Mouse (Mus musculus) kidney, embryonic 14.5 days (tissue): ENCODE measurements around the gene Slc25a34. TPM values are rescaled to one million over a fixed set of nuclear protein-coding genes. Genes with fewer than 3 reads are reported as not detected.

Source experiments
- ATAC-seq: fragments of 200-750 bp; cut with Nextera tagmentation; 2 replicates; pipeline ENCODE4 v1.8.0; 2017; ENCODE audit warnings: moderate number of reproducible peaks, mild to moderate bottlenecking, moderate TSS enrichment, moderate library complexity; ENCODE audit not compliant: low FRiP score, low TSS enrichment
- H3K27ac ChIP-seq: fragments of 300-500 bp; sonication (generic); 2 replicates; pipeline ENCODE4 v1.5.1; 2014; ENCODE audit warnings: low read depth, mild to moderate bottlenecking, low read length, moderate library complexity, mixed read lengths
- H3K27me3 ChIP-seq: fragments of 300-500 bp; sonication (generic); 2 replicates; pipeline ENCODE4 v1.6.1; 2014; ENCODE audit warnings: mild to moderate bottlenecking, low read length; ENCODE audit not compliant: control insufficient read depth, insufficient read depth
- H3K36me3 ChIP-seq: fragments of 300-500 bp; sonication (generic); 2 replicates; pipeline ENCODE4 v1.6.1; 2014; ENCODE audit warnings: low read length, mixed read lengths; ENCODE audit not compliant: control insufficient read depth, insufficient read depth
- H3K4me1 ChIP-seq: fragments of 300-500 bp; sonication (generic); 2 replicates; pipeline ENCODE4 v1.6.1; 2014; ENCODE audit warnings: low read length, mixed read lengths; ENCODE audit not compliant: control insufficient read depth, insufficient read depth
- H3K4me2 ChIP-seq: fragments of 300-500 bp; sonication (generic); replicated peaks from 2 replicates; pipeline ENCODE4 v1.6.1; 2014; ENCODE audit warnings: low read depth, mild to moderate bottlenecking, low read length
- H3K4me3 ChIP-seq: fragments of 300-500 bp; sonication (generic); 2 replicates; pipeline ENCODE4 v1.5.1; 2014; ENCODE audit warnings: mild to moderate bottlenecking, low read length
- H3K9ac ChIP-seq: fragments of 300-500 bp; sonication (generic); 2 replicates; pipeline ENCODE4 v1.6.1; 2014; ENCODE audit warnings: low read depth, mild to moderate bottlenecking, low read length, moderate library complexity
- H3K9me3 ChIP-seq: fragments of 300-500 bp; sonication (generic); 2 replicates; pipeline ENCODE4 v1.6.1; 2016; ENCODE audit warnings: low read length; ENCODE audit not compliant: control insufficient read depth
- WGBS: fragments of 180-500 bp; shearing (Covaris S2); extraction: QIAGEN DNeasy Blood & Tissue Kit; methylation state at CpG from one replicate; pipeline ENCODE4 v1.1.7; 2014; 5-methylcytosine and 5-hydroxymethylcytosine counted together
- polyA plus RNA-seq: library from polyadenylated mRNA; unstranded; fragments of >200 nt; fragmentation: Nextera tagmentation; extraction: Ambion mirVana; gene quantifications from 2 replicates; pipeline ENCODE4 v1.2.1, GENCODE M21; 2014

The Slc25a34 gene
- polyA plus RNA-seq, 1 experiment from 2014 or later: not detected

DNA sequence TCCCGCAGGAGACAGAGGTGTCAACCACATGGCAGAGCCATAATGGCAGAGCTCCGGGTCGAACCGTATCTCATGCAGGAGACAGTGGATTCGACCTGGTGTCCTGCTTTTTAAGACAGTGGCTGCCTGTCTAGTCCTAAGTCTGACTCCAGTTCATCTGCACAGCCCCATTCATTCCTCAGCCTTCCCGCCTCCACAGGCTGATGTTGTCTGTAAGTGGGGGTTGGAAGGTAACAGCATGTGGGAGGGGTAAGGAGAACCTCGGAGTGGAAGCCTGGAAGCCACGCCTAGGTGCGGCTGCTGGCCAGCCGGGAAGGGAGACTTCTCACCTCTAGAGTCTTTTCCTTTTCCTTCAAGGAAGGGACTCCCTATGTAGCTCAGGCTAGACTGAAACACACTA lies 51.7 kb downstream of the Slc25a34 start:
- H3K4me1 ChIP-seq: 0 out of 2 replicates have a peak, but pooled peaks cover 5% of the 10 kb centered on the region
- H3K27ac ChIP-seq: no peak overlapping the region
- H3K4me2 ChIP-seq: no peak overlapping the region
- 40% methylated on average over 10 of the region's 10 CpGs for WGBS
- no peak for ATAC-seq
- no peak overlapping the region for H3K9ac ChIP-seq
- no peaks in the 10 kb centered on the region for H3K27me3 ChIP-seq
- no peak overlapping the region for H3K4me3 ChIP-seq
- H3K36me3 ChIP-seq: peaks cover 7% of the 10 kb centered on the region
- no peaks in the 10 kb centered on the region; the same call in 1 of the 2 replicates for H3K9me3 ChIP-seq

DNA sequence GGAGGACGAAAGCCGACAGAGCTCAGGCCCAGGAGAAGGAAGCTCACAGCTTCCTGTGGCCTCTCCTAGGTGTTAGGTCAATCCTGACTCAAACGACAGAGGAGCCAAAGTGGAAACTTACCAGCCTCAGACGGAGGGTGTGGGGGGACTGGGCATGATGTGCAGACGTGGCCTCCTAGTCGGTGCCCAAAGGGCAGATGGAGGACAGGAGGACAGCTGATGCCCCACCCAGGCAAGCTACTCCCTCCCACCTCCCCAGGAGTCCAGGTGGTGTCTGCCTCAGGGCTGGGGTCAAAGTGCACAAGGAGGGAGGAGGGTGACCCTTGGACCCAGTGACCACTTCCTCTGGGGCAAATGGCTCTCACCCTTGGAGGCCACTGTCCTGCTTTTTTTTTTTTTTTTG lies 52.3 kb downstream of the Slc25a34 start:
- no peak for ATAC-seq
- Histone ChIP-seq H3K36me3 (peaks cover 2% of the 10 kb centered on the region; the same call in 1 of the 2 replicates), H3K4me2 (no peak overlapping the region), H3K9me3 (no peaks in the 10 kb centered on the region), H3K27me3 (no peaks in the 10 kb centered on the region), H3K27ac (no peak overlapping the region), H3K4me3 (no peak overlapping the region), H3K9ac (no peak overlapping the region), H3K4me1 (0 out of 2 replicates have a peak, but pooled peaks cover 5% of the 10 kb centered on the region)
- WGBS: 33% methylated on average over 6 of the region's 6 CpGs

DNA sequence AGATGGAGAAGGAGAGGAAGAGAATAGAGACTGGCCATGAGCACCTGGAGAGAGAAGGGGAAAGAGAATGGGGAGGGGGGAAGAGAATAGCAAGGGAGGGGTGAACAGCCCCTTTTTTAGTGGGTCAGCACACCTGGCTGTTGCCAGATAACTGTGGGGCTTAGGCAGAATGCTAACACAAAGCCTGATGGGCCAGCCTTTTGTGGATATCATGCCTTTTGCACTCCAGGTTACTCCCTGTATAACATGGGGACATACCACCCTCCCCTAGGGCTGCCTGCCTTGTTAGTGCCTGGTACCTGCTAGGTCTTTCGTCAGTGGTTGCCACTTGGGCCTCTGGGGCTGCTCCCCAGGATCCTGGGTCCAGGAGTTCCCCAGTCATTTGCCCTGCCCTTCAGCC lies 52.8 kb downstream of the Slc25a34 start:
- Histone ChIP-seq H3K27me3 (no peaks in the 10 kb centered on the region), H3K9me3 (no peaks in the 10 kb centered on the region), H3K27ac (no peak overlapping the region), H3K4me1 (0 out of 2 replicates have a peak, but pooled peaks cover 5% of the 10 kb centered on the region), H3K4me2 (no peak overlapping the region), H3K9ac (no peak overlapping the region), H3K36me3 (no peaks in the 10 kb centered on the region), H3K4me3 (no peak overlapping the region)
- no peak for ATAC-seq
- 74% methylated on average over 1 of the region's 1 CpGs for WGBS

DNA sequence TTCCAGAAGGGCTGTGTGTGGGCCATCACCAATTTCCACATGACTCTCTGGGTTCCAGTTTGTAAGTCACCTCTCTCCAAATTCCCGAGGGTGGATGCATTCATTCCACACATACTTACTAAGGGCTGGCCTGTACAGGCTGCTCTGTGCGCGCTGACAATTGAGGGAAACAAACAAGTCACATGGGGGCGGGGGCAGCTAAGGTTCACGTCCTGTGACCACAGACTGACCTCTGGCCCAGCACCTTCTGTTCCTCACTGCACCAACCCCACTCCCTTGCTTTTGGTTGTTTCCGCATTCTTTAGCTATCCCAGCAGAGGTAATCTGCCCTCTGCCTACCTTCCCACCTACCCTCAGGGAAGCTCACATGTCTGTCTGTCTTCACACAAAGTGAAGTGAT lies 53.6 kb downstream of the Slc25a34 start:
- Histone ChIP-seq H3K27me3 (no peaks in the 10 kb centered on the region), H3K36me3 (no peaks in the 10 kb centered on the region), H3K27ac (no peak overlapping the region), H3K9me3 (no peaks in the 10 kb centered on the region), H3K4me3 (no peak overlapping the region), H3K4me1 (0 out of 2 replicates have a peak, but pooled peaks cover 5% of the 10 kb centered on the region), H3K4me2 (no peak overlapping the region), H3K9ac (no peak overlapping the region)
- WGBS: 63% methylated on average over 6 of the region's 6 CpGs
- ATAC-seq: no peak

DNA sequence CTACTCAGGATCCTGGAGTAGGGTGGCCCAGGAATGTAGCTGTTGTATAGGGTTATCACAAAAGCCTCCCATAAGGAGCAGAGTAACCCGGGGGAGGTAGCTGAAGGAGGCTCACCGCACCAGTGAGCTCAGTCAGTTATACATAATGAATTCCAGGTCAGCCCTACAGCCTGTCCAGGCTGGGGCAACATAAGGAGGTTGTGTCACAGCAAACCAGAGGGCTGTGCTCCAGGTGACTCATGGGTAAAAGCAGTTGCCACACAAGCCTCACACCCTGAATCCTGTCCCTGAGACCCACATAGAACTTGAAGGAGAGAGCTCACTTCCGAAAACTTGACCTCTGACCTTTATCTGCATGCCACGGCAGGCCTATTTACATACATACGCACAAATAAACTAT lies 54.7 kb downstream of the Slc25a34 start:
- Histone ChIP-seq H3K4me1 (0 out of 2 replicates have a peak, but pooled peaks cover 5% of the 10 kb centered on the region), H3K27me3 (no peaks in the 10 kb centered on the region), H3K4me3 (no peak overlapping the region), H3K9ac (no peak overlapping the region), H3K4me2 (no peak overlapping the region), H3K27ac (no peak overlapping the region), H3K36me3 (no peaks in the 10 kb centered on the region), H3K9me3 (no peaks in the 10 kb centered on the region)
- 75% methylated on average over 5 of the region's 5 CpGs for WGBS
- no peak for ATAC-seq

Other genes starting within 250 kb of the Slc25a34 start
- gene Clcnka, start 225.1 kb downstream of the Slc25a34 start, polyA plus RNA-seq: 2.0 and 3.9 TPM in 2 replicates
- 3.6 and 6.0 TPM in 2 replicates for gene Clcnkb, start 207.8 kb downstream of the Slc25a34 start, polyA plus RNA-seq
- 0.09 TPM in 1 of 2 replicates, not detected in the other for gene Hspb7, start 203.0 kb downstream of the Slc25a34 start, polyA plus RNA-seq
- gene Srarp, start 187.7 kb downstream of the Slc25a34 start, polyA plus RNA-seq: not detected in 2 replicates
- gene Zbtb17, start 179.2 kb downstream of the Slc25a34 start, polyA plus RNA-seq: 28.0 and 37.3 TPM in 2 replicates
- 13.1 and 19.3 TPM in 2 replicates for gene Spen, start 85.2 kb downstream of the Slc25a34 start, polyA plus RNA-seq
- 49.4 and 71.3 TPM in 2 replicates for gene Fblim1, start 17.7 kb downstream of the Slc25a34 start, polyA plus RNA-seq
- gene Tmem82, start 5.2 kb downstream of the Slc25a34 start, polyA plus RNA-seq: 0.86 and 1.2 TPM in 2 replicates
- 3.5 and 6.8 TPM in 2 replicates for gene Plekhm2, start 41.1 kb upstream of the Slc25a34 start, polyA plus RNA-seq
- not detected in 2 replicates for gene Rsc1a1, start 61.8 kb upstream of the Slc25a34 start, polyA plus RNA-seq
- 11.0 and 20.6 TPM in 2 replicates for gene Ddi2, start 99.6 kb upstream of the Slc25a34 start, polyA plus RNA-seq
- gene Agmat, start 122.9 kb upstream of the Slc25a34 start, polyA plus RNA-seq: 1.1 and 1.6 TPM in 2 replicates
- gene Dnajc16, start 167.1 kb upstream of the Slc25a34 start, polyA plus RNA-seq: 3.2 and 5.2 TPM in 2 replicates
- gene Casp9, start 169.8 kb upstream of the Slc25a34 start, polyA plus RNA-seq: 14.5 and 24.3 TPM in 2 replicates
- gene Cela2a, start 202.3 kb upstream of the Slc25a34 start, polyA plus RNA-seq: not detected in 2 replicates
- gene Ctrc, start 222.5 kb upstream of the Slc25a34 start, polyA plus RNA-seq: not detected in 2 replicates